Mouse (Mus musculus) bone marrow, adult 2 months (tissue): ENCODE measurements around the gene Ccdc141.

Source experiments
- CTCF ChIP-seq: fragments of 200-500 bp; IDR thresholded peaks from 2 replicates; pipeline ENCODE4 v1.5.1; 2011; ENCODE audit warnings: low read length, control low read depth; ENCODE audit not compliant: control insufficient read depth, insufficient read depth
- POLR2A ChIP-seq: fragments of 200-500 bp; IDR thresholded peaks from 2 replicates; pipeline ENCODE4 v1.6.1; 2011; ENCODE audit warnings: low read depth, mild to moderate bottlenecking, control low read depth, low read length, borderline replicate concordance; ENCODE audit not compliant: control insufficient read depth

DNA sequence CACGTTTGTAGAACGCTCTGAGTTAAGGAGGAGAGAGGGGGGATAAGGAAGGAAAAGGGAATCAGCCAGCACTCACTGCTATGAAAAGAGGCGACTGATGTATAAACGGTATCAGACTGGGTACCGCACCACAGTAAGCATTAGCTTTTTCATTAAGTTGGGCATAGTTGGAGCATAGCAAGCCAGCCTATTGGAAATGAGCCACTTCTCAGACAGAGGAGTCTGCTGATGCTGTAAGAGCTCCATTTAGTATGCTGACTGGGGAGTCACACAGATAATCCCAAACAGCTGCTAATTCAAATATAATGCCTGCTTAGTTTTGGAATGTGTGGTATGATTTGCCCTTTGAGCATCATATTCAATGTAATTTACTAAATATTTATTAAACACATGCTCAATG, 186.1 kb downstream of the Ccdc141 start:
- TF ChIP-seq CTCF: no peak
- TF ChIP-seq POLR2A: no peak
